Mouse (Mus musculus): ENCODE data around the gene Ube2v1. TPM values are rescaled to one million over a fixed set of nuclear protein-coding genes. Genes with fewer than 3 reads are reported as not detected.

Gene Ube2v1
- total RNA-seq, 1 experiment from 2014 or later, result 84.5 TPM

DNA sequence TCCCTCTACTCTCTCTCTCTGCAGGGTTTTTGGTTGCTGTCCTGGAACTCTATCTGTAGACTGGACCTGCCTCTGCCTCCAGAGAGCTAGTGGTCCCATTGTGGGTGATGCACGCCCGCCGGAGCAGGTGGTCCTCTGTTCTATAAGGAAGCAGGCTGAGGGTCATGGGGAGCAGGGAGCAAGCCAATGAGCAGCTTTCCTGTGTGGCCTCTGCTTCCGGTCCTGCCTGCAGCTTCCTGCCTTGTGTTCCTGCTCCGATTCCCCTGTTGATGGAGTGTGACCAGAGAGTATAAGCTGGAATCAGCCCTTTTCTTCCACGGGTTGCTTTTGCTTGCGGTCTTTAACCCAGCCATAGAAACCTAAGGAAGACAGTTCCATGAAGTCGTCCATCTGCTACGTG lies 63.8 kb downstream of the Ube2v1 start:
- ATAC-seq (replicated peaks; ENCODE audit: low read depth, poor library complexity, severe bottlenecking), result no peak

GRCm38 (mm10) chr2:167565682-167566081 lies 66.2 kb downstream of the Ube2v1 start:
- no peak for ATAC-seq (replicated peaks; ENCODE audit: low read depth, poor library complexity, severe bottlenecking)

DNA sequence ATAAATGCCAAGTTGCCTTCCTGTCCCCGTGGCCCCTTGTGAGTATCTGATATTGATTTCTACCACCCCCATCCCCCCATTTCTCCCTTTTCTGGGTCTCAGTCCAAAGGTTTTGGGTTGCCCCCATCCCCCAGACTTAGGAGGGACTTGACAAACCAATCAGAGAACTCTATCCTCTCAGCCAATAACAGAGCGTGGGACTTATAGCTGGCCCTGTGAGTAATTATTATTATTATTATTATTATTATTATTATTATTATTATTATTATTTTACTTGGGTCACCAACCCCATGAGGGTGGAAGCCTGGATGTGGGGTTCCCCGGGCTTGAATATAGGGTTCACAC lies 66.6 kb downstream of the Ube2v1 start:
- no peak for ATAC-seq (replicated peaks; ENCODE audit: low read depth, poor library complexity, severe bottlenecking)

DNA sequence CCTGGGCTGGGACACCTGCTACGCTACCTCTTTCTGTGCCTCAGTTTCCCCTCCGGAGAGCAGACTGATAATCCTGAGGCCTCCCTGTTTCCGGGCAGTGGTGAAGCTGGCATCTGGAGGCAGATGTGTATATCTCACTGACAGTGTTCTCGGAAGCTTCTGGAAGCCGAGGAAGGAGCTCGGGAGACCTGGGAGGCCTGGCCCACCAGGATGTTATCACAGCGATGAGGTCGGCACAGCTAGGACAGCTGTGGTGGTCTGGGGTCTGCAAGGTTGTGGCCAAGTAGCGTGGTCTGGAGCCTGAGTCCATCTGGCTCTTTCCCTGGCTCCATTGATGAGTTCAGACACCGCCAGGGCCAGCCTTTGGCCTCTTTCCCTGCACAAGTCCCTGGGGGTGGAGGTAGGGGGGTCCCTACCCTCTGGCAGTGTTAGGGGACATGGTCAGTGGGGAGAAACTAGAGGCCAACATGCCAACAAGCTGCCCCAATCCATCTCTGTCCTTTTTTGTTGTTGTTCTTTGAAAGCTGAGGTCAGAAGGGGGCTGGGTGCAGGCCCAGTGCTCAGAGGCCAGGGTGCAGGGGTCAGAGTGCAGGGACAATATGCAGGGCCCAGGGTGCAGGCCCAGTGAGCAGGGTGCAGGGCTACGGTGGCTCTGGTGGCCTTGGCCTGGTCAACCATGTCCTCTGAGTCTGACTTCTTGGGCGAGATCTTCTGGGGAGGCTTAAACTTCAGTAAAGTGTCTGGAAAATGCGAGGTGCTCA lies 67.2 kb downstream of the Ube2v1 start:
- ATAC-seq (replicated peaks; ENCODE audit: low read depth, poor library complexity, severe bottlenecking), result no peak

DNA sequence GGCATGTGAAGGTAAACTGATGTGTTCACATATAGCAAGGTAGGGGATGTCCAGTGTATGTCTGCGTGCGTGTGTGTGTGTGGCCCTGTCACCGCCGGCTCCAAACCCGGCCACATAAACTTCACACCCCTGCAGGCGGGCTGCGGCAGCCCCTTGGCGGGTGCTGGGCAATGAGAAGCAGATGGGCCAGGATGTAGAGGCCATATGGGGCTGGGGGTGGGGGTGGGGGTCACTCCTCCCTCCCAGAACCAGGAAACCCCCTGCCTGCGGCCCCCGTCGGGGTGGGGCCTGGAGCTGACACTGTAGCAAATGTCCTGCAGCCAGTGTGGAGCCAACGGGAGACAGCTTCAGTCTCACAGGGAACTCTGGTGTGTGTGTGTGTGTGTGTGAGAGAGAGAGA lies 68.2 kb downstream of the Ube2v1 start:
- ATAC-seq (replicated peaks; ENCODE audit: low read depth, poor library complexity, severe bottlenecking), result no peak

GRCm38 (mm10) chr2:167563035-167563434 lies 68.9 kb downstream of the Ube2v1 start:
- ATAC-seq (replicated peaks; ENCODE audit: low read depth, poor library complexity, severe bottlenecking), result no peak

DNA sequence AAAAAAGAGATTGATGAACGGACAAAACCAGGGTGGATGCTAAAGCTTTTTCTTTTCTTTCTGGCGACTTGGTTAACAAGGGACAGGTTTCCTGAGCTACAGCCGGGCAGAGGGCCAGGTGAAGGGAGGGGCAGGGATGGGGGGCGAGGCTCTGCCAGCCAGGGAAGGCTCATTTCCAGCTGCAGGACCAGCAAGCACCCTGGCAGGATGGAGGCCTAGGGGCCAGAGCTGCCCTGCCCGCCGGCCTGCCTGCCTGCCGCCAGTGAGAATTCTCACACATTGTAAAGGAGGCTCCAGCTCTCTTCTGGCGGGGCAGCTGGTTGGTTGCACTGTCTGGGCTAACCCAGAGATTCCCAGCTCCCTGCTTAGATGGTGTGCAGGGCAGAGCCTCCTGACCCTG lies 69.8 kb downstream of the Ube2v1 start:
- ATAC-seq (replicated peaks; ENCODE audit: low read depth, poor library complexity, severe bottlenecking), result no peak

DNA sequence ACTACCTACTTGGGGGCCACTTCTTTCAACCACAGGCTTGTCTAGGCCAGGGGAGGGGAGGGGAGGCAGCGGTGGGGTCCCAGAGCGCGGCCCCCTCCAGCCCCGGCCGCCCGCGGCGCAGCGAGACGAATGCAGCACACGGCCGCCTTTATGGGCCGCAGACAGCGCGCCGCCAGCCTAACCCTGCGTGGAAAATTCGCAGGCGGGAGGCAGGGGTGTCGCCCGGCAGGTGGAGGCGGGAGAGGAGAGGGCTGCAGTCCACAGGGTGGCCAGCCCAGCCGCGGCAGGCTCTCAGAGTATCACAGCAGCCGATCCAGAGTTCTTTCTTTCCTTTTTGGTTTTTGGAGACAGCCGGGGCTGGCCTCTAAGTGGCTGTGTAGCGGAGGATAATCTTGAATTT lies 72.5 kb downstream of the Ube2v1 start:
- no peak for ATAC-seq (replicated peaks; ENCODE audit: low read depth, poor library complexity, severe bottlenecking)

Other genes with a start within 250 kb of the Ube2v1 start
- gene Slc9a8, start 210.4 kb downstream of the Ube2v1 start, total RNA-seq (2017), result 19.3 and 29.1 TPM in 2 replicates
- 22.9 and 29.9 TPM in 2 replicates for gene Rnf114, start 139.4 kb downstream of the Ube2v1 start, total RNA-seq (2017)
- 7.6 and 9.9 TPM in 2 replicates for gene Spata2, start 139.2 kb downstream of the Ube2v1 start, total RNA-seq (2017)
- not detected in 2 replicates for gene Snai1, start 93.9 kb downstream of the Ube2v1 start, total RNA-seq (2017)
- gene Gm20431, start 29.4 kb upstream of the Ube2v1 start, total RNA-seq (2017), result not detected in 2 replicates
- 4.7 and 6.5 TPM in 2 replicates for gene Cebpb, start 56.8 kb upstream of the Ube2v1 start, total RNA-seq (2017)
- 17.3 and 27.5 TPM in 2 replicates for gene Tmem189, start 57.7 kb upstream of the Ube2v1 start, total RNA-seq (2017)